Mouse (Mus musculus): ENCODE measurements around the gene Pop7.

GRCm38 (mm10) chr5:137501709-137502666 is at the start of gene Pop7:
- TF ChIP-seq GATA1 (IDR thresholded peaks at IDR 0.05; ENCODE audit: low read length): peak; percentile 86
- TF ChIP-seq TAL1 (IDR thresholded peaks at IDR 0.05; ENCODE audit: low read length): no peak
